Mouse (Mus musculus) intestine, postnatal 0 days (tissue): ENCODE results near the gene Gm9780. TPM values are rescaled to one million over a fixed set of nuclear protein-coding genes. Genes with fewer than 3 reads are reported as not detected.
"Not testable (repeated sequence)": the region's sequence is repeated elsewhere in the genome, so short reads cannot be mapped to it uniquely, and the experiment has no call there.

Experiments used
- ATAC-seq: fragments of 200-750 bp; cut with Nextera tagmentation; 2 replicates; pipeline ENCODE4 v1.8.0; 2017; ENCODE audit warnings: mild to moderate bottlenecking, moderate TSS enrichment, moderate library complexity
- H3K27ac ChIP-seq: fragments of 300-500 bp; sonication (generic); 2 replicates; pipeline ENCODE4 v1.5.1; 2014; ENCODE audit warnings: mild to moderate bottlenecking, low read depth, low read length, moderate library complexity
- H3K27me3 ChIP-seq: fragments of 300-500 bp; sonication (generic); replicated peaks from 2 replicates; pipeline ENCODE4 v1.6.1; 2014; ENCODE audit warnings: low read length, mixed read lengths; ENCODE audit not compliant: control insufficient read depth, insufficient read depth
- H3K36me3 ChIP-seq: fragments of 300-500 bp; sonication (generic); 2 replicates; pipeline ENCODE4 v1.6.1; 2014; ENCODE audit warnings: mild to moderate bottlenecking, moderate library complexity; ENCODE audit not compliant: control insufficient read depth, insufficient read depth
- H3K4me1 ChIP-seq: fragments of 300-500 bp; sonication (generic); replicated peaks from 2 replicates; pipeline ENCODE4 v1.6.1; 2014; ENCODE audit warnings: antibody characterized with exemption, low read length, mixed read lengths; ENCODE audit not compliant: control insufficient read depth, insufficient read depth
- H3K4me2 ChIP-seq: fragments of 300-500 bp; sonication (generic); replicated peaks from 2 replicates; pipeline ENCODE4 v1.6.1; 2014; ENCODE audit warnings: low read depth, mild to moderate bottlenecking, moderate library complexity
- H3K4me3 ChIP-seq: fragments of 300-500 bp; sonication (generic); 2 replicates; pipeline ENCODE4 v1.5.1; 2014; ENCODE audit warnings: low read depth, low read length
- H3K9ac ChIP-seq: fragments of 300-500 bp; sonication (generic); 2 replicates; pipeline ENCODE4 v1.6.1; 2014; ENCODE audit warnings: mild to moderate bottlenecking, low read depth, low read length
- H3K9me3 ChIP-seq: fragments of 300-500 bp; sonication (generic); 2 replicates; pipeline ENCODE4 v1.6.1; 2016; ENCODE audit warnings: mixed run types; ENCODE audit not compliant: control insufficient read depth
- WGBS: fragments of 180-500 bp; shearing (Covaris S2); extraction: QIAGEN DNeasy Blood & Tissue Kit; methylation state at CpG from one replicate; pipeline ENCODE4 v1.1.7; 2014; 5-methylcytosine and 5-hydroxymethylcytosine counted together
- polyA plus RNA-seq: library from polyadenylated mRNA; unstranded; fragments of >200 nt; fragmentation: Nextera tagmentation; extraction: Ambion mirVana; gene quantifications from 2 replicates; pipeline ENCODE4 v1.2.1, GENCODE M21; 2015

Gm9780 gene
- polyA plus RNA-seq, 1 experiment from 2014 or later = 26.1 TPM

DNA sequence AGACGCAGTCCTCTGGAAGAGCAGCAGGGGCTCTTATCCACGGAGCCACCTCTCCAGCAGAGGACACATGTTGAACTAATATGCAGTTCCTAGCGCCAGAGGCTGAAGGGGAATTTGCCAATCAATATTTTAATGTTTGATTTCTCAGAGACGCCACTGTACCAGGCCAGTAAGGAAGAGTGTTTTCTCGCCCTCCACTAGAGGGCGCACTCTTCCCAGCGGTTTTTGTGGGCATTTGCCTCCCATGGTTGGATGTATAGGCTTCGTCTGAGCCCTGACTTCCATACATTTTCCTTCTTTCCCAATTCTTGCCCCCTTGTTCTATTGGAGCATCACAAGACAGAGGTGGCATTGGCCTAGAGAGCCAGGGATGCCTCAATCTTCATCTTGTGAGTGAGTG is 4.5 kb upstream of the Gm9780 start:
- not testable (repeated sequence) for H3K9ac ChIP-seq, H3K9me3 ChIP-seq, H3K4me3 ChIP-seq, H3K36me3 ChIP-seq, ATAC-seq, H3K27me3 ChIP-seq, H3K4me2 ChIP-seq, H3K27ac ChIP-seq, H3K4me1 ChIP-seq
- no CpG with 5 or more reads among the region's 8 CpGs for WGBS

DNA sequence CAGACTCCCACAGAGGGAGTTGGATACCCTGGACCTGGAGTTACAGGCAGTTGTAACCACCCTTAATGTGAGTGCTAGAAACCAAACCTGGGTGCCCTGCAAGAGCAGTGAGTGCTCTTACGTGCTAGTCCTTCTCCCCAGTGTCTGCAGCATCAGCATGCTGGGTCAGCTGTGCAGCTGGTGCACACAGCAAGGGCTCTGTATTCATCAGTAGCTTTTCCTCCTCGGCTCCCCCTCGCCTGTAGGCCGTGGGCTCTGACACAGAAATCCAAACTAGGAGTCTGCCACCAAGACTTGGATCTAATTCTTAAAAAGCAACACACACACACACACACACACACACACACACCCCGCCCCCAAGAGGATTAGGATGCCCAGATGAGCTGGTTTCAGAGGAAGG is 2.5 kb upstream of the Gm9780 start:
- H3K4me3 ChIP-seq, ATAC-seq, H3K36me3 ChIP-seq, H3K27me3 ChIP-seq, H3K4me1 ChIP-seq, H3K9ac ChIP-seq, H3K9me3 ChIP-seq, H3K4me2 ChIP-seq, H3K27ac ChIP-seq: not testable (repeated sequence)
- WGBS = no CpG with 5 or more reads among the region's 5 CpGs

DNA sequence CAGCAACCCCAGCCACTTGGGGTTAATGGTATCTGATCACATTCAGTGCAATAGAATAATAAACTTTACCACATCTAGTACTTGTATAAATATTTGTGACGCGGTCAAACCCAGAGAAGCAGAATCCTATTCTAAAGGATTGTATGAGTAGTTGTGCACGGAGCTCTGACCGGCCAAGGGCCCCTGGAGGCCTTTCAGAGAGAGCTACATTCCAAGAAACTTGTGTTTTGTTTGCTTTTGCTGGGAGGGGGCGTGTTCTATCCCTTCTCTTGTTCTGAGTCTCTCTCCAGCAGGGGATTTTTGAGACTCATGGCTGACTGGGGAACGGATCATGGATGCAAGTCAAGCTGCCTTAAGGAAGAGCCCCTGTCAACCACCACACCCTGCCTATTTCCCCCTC is 7.1 kb downstream of the Gm9780 start:
- no CpG with 5 or more reads among the region's 6 CpGs for WGBS
- not testable (repeated sequence) for H3K27ac ChIP-seq, ATAC-seq, H3K27me3 ChIP-seq, H3K4me1 ChIP-seq, H3K9ac ChIP-seq, H3K4me2 ChIP-seq, H3K4me3 ChIP-seq, H3K9me3 ChIP-seq, H3K36me3 ChIP-seq

DNA sequence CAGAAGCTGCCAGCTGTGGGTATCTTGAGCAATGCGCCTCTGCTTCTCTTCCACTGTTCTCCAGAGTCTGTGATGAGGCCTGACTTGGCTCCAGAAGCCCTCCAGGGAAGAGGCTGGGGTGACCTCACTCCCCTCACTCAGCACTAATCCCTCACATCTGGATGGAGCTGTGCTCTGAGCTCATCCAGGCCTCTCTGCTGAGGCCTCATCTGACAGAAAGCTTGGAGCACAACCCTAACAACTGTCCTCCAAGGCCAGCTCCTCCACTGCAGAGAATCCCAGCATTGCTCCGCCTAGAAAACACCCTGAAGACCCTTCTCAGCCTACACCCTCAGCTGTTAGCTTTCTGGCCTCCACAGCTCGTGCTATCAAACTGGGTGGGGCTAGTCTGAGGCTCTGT is 8.1 kb downstream of the Gm9780 start:
- not testable (repeated sequence) for H3K4me3 ChIP-seq, H3K27me3 ChIP-seq, H3K9me3 ChIP-seq, H3K4me1 ChIP-seq, H3K27ac ChIP-seq, H3K36me3 ChIP-seq, H3K9ac ChIP-seq, H3K4me2 ChIP-seq
- WGBS = no CpG with 5 or more reads among the region's 3 CpGs
- 0 out of 2 replicates have a peak, but pooled peaks have one; percentile 19 for ATAC-seq

DNA sequence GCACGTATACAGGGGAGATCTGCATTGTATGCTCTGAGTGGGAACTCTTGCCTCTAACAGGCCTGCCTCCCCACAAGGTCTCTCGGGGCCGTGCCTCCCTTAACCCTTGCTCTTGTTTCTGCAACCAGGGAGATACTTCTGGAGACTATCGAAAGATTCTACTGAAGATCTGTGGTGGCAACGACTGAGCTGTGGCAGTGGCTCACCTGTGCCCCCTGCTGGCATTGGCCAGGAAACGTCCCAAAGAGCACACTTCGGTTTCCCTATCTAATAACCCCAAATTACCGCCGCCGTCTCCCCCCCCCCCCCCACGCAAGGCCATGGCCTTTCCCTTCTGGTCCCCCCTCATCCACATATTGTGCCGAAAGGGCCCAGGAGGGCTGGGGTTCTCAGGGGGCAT is 16.9 kb downstream of the Gm9780 start:
- not testable (repeated sequence) for H3K27me3 ChIP-seq, H3K4me3 ChIP-seq, H3K36me3 ChIP-seq, H3K4me2 ChIP-seq, H3K9me3 ChIP-seq, H3K4me1 ChIP-seq, H3K27ac ChIP-seq, H3K9ac ChIP-seq, ATAC-seq
- WGBS = no CpG with 5 or more reads among the region's 12 CpGs

DNA sequence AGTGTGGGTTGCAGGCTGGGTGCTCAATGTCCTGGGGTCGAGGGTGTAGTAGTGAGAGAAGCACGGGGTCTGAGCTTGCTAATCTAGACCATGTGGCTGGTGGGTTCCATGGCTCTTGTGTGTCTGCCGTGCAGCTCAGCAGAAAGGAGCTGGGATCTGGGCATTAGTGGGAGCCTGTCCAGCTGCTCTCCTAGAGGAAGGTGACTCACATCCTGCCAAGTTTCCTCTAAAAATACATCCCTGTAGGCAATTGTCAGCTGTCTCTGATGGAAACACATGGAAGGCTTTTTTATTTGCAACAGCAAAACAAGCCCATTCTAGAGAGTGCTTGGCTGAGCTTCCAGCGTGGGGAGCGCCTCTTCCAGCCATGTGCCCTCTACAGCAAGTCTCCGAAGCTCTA is 19.7 kb downstream of the Gm9780 start:
- not testable (repeated sequence) for ATAC-seq, H3K4me1 ChIP-seq, H3K36me3 ChIP-seq, H3K4me3 ChIP-seq, H3K27ac ChIP-seq, H3K27me3 ChIP-seq, H3K9ac ChIP-seq, H3K9me3 ChIP-seq, H3K4me2 ChIP-seq
- WGBS = no CpG with 5 or more reads among the region's 6 CpGs

DNA sequence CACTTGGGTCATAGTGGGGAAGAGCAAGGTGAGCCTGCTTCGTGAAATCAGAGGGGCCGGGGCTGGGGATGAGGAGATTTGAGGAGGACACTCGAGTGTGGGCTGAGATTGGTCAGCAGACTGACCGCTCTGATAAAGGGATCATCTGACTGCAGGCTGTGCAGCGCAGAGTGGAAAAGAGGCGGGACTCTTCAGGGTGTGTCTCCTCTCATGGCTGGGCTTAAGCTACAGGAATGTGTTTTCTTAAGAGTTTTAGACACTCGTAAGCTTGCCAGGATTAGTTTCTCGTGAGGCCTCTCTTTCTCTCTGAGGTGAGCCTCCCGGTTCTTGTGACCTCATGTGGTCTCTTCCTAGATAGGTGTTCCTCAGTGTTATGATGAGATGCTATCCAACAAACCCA is 21.0 kb downstream of the Gm9780 start:
- not testable (repeated sequence) for ATAC-seq, H3K27me3 ChIP-seq, H3K4me3 ChIP-seq, H3K4me1 ChIP-seq, H3K36me3 ChIP-seq, H3K9me3 ChIP-seq, H3K9ac ChIP-seq, H3K4me2 ChIP-seq, H3K27ac ChIP-seq
- WGBS = no CpG with 5 or more reads among the region's 9 CpGs

DNA sequence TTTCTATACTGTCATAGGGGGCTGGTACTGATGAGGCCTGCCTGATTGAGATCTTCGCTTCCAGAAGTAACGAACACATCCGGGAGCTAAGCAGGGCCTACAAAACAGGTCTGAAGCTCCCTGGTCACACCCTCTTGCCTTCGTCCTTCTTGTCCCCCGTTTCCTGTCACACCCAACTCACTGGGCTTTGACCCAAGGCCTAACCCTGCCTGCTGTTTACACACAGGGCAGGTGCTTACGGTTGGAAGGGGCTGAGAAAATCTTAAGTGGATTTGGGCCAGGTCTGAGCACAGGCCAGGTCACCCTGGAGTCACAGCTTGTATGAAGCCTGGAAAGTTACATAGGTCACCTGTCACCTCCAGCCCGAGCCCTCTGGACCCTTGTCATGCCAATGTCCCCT is 26.1 kb downstream of the Gm9780 start:
- not testable (repeated sequence) for H3K4me2 ChIP-seq, H3K27me3 ChIP-seq, H3K36me3 ChIP-seq, H3K9ac ChIP-seq, H3K4me1 ChIP-seq, H3K4me3 ChIP-seq, H3K9me3 ChIP-seq, H3K27ac ChIP-seq
- ATAC-seq = 0 out of 2 replicates have a peak, but pooled peaks have one; percentile 33
- WGBS = no CpG with 5 or more reads among the region's 7 CpGs

DNA sequence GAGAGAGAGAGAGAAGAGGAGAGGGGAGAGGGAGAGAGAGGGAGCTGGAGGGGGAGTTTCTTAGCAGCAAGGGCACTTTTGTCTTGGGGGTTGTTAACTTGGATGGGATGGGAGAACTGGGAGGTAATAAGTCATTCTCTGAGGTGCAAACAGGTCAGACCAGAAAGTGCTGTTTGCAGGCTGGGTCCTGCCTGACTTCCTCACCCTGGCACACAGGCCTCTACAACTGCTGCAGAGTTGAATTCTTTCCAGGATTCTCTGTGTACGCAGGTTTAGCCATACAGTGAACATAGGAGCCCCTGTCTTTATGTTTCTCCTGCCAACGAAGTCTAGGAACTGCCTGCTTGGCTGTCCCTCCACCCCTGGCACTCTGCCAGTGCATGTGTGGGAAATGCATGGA is 35.0 kb downstream of the Gm9780 start:
- WGBS = no CpG with 5 or more reads among the region's 2 CpGs

DNA sequence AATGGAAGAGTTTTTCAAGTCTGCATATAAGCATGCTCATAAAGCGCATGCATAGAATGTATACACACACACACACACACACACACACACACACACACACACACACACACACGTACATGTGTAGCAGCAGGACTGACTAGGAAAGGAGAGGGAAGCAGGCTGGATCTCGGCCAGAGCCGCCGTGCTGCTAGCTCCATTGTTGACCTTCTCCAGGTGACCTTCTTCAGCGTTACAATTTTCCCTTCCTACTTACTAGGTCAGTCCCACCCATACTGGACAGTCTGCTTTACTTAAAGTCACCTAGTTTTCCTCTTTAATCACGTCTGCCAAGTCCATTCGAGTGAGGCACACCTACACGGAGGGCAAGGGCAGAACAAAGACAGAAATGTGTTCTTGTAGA is 60.6 kb downstream of the Gm9780 start:
- ATAC-seq, H3K36me3 ChIP-seq, H3K4me2 ChIP-seq, H3K9ac ChIP-seq, H3K4me3 ChIP-seq, H3K27me3 ChIP-seq, H3K4me1 ChIP-seq, H3K27ac ChIP-seq, H3K9me3 ChIP-seq: not testable (repeated sequence)
- 47% methylated on average over 5 of the region's 9 CpGs for WGBS

More for the DNA sequence above, 35.0 kb downstream of the Gm9780 start:
- H3K9ac ChIP-seq, H3K4me3 ChIP-seq, H3K27ac ChIP-seq, H3K36me3 ChIP-seq, ATAC-seq, H3K4me1 ChIP-seq, H3K4me2 ChIP-seq, H3K27me3 ChIP-seq, H3K9me3 ChIP-seq: not testable (repeated sequence)
